Mouse (Mus musculus): Measurements from ENCODE around the gene Mfng. TPM values are rescaled to one million over a fixed set of nuclear protein-coding genes. Genes with fewer than 3 reads are reported as not detected.
A peak's percentile ranks its signal among the peaks of the same experiment; 100 is the strongest.

The Mfng gene
- polyA plus RNA-seq, 1 experiment from 2014 or later = 7.2 TPM

DNA sequence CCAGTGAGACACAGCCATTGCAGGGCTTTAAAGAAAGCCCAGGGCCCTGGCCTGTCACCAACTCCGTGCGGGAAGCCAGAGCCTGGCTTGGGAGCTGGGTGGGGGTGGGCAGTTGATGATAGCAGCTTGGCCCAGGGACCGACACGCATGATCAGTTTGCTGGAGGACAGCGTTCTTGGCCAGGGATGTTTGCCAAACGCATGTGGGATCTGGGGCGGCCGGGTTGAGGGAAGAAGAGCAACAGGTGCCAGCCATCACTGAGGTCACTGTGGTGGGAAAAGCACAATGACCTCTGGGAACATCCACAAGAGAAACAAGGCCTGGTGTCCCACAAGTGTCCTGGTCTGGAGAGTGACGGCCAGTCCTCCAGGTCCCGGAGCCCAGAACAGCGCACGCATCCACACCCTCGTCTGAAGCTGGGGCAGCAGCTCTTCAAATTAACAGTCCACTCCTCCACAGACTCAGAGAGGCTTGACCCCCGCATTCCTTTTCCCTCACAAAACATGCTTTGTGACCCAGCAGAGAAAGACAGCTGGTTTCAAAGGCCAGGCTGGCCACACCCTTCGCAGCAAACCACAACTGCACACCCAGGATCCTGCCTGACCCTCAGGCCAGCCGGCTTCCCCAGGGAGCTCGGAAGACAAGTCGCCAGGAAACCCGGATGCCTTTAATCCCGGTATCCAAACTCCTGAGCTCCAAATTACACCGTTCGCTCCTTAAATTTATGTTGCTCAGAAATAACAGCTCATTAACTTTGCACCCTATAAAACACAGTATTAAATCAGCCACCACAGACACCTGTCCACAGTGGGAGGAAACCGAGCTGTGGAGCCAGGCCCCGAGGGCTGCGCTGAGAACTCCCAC is 23.2 kb upstream of the Mfng start:
- Histone ChIP-seq H3K27ac (replicated peaks) (0 out of 2 replicates have a peak overlapping the region, but pooled peaks have one; percentile 8), H3K27me3 (ENCODE audit: control insufficient read depth, insufficient read depth, low read length) (no peaks in the 10 kb centered on the region), H3K4me1 (replicated peaks; ENCODE audit: control insufficient read depth, insufficient read depth) (no peaks in the 10 kb centered on the region), H3K4me2 (replicated peaks; ENCODE audit: low read depth) (no peak overlapping the region), H3K36me3 (ENCODE audit: control insufficient read depth, insufficient read depth, low read length) (0 out of 2 replicates have a peak, but pooled peaks cover 2% of the 10 kb centered on the region), H3K4me3 (ENCODE audit: low read depth, low read length) (no peak overlapping the region), H3K9me3 (ENCODE audit: control insufficient read depth, low read length) (no peaks in the 10 kb centered on the region), H3K9ac (ENCODE audit: low read length) (no peak overlapping the region)
- ATAC-seq (ENCODE audit: low FRiP score, low TSS enrichment) (peak; percentile 17; the same call in 1 of the 2 replicates), DNase-seq (ENCODE audit: low spot score) (no peak)
- TF ChIP-seq CTCF (IDR thresholded peaks at IDR 0.05; ENCODE audit: low read depth) = no peak
- no peak for TF ChIP-seq EP300 (optimal IDR thresholded peaks at IDR 0.05)
- WGBS = 38% methylated on average over 25 of the region's 25 CpGs

DNA sequence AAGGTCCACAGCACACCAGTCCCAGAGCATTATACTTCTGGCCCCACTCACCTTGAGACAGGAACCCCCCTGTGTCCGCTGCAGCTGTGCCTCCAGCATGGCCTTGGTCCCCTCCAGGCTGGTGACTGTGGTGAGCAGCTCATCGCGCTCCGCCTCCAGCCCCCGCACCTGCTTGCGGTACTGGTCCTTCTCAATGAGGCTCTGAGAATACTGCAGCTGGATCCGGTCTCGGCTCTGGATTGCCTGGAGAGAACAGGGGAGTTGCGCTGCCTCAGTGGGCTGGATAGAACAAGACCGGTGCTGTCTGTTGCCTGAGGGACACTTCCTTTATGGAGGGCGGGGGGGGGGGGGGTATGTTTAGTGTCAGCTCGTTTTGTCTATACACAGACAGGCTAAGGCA is 17.7 kb upstream of the Mfng start:
- Histone ChIP-seq H3K4me3 (ENCODE audit: low read depth, low read length) (no peak overlapping the region), H3K9me3 (ENCODE audit: control insufficient read depth, low read length) (no peaks in the 10 kb centered on the region), H3K4me1 (replicated peaks; ENCODE audit: control insufficient read depth, insufficient read depth) (0 out of 2 replicates have a peak, but pooled peaks cover 8% of the 10 kb centered on the region), H3K27ac (replicated peaks) (0 out of 2 replicates have a peak overlapping the region, but pooled peaks have one; percentile 35), H3K27me3 (ENCODE audit: control insufficient read depth, insufficient read depth, low read length) (no peaks in the 10 kb centered on the region), H3K36me3 (ENCODE audit: control insufficient read depth, insufficient read depth, low read length) (no peaks in the 10 kb centered on the region), H3K9ac (ENCODE audit: low read length) (no peak overlapping the region), H3K4me2 (replicated peaks; ENCODE audit: low read depth) (no peak overlapping the region)
- no peak for ATAC-seq (ENCODE audit: low FRiP score, low TSS enrichment)
- WGBS = 82% methylated on average over 12 of the region's 12 CpGs
- no peak for DNase-seq (ENCODE audit: low spot score)
- TF ChIP-seq CTCF (IDR thresholded peaks at IDR 0.05; ENCODE audit: low read depth) = no peak
- no peak for TF ChIP-seq EP300 (optimal IDR thresholded peaks at IDR 0.05)

DNA sequence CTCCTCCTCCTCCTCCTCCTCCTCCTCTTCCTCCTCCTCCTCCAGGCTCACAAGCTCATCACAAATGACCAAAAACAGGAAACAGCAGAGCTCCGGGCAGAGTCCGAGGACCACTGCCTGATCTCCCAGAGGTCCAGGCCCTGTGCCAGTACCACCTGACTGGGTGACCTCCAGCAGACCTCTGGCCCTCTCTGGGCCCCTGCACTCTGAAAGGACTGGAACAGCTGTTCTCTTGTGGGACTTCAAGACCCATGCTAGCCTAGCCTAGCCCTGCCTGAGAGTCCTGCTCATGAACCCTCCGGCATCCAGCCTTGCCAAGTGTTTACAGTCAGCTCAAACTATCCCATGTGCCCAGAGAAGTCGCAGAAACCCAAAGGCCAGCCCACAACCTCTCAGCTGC is 17.2 kb upstream of the Mfng start:
- no peak for DNase-seq (ENCODE audit: low spot score)

DNA sequence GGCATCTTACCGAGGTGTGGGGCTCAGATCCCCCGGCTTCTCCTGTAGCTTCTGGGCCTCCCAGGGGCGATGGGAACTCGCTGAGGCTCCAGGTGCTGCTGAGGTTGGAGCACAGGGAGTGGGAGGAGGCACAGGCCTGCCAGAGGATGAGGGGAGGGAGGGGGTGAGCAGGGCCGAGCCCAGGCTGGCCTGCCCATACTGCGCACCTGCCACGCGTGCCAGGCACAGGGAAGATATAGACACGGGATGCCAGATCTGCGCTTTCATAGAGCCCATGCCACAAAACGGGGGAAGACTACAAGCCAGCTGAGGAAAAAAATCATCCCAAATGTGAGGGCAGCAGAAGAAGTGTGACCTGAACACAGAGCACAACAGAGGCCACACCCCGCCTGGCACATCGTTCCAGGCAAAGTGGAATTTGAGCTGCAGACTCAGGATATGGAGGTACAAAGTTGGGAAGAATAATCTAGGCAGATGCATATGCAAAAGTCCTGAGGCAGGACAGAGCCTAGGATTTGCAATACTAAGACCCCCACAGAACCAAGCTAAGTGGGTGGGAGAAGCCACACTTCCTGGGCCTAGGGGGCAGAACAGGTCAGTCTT is 16.5 kb upstream of the Mfng start:
- Histone ChIP-seq H3K4me2 (replicated peaks; ENCODE audit: low read depth) (no peak overlapping the region), H3K4me1 (replicated peaks; ENCODE audit: control insufficient read depth, insufficient read depth) (0 out of 2 replicates have a peak, but pooled peaks cover 8% of the 10 kb centered on the region), H3K4me3 (ENCODE audit: low read depth, low read length) (no peak overlapping the region), H3K36me3 (ENCODE audit: control insufficient read depth, insufficient read depth, low read length) (no peaks in the 10 kb centered on the region; the same call in 1 of the 2 replicates), H3K9ac (ENCODE audit: low read length) (no peak overlapping the region), H3K27ac (replicated peaks) (no peak overlapping the region), H3K27me3 (ENCODE audit: control insufficient read depth, insufficient read depth, low read length) (no peaks in the 10 kb centered on the region), H3K9me3 (ENCODE audit: control insufficient read depth, low read length) (no peaks in the 10 kb centered on the region)
- TF ChIP-seq CTCF (IDR thresholded peaks at IDR 0.05; ENCODE audit: low read depth) = no peak
- no peak for TF ChIP-seq EP300 (optimal IDR thresholded peaks at IDR 0.05)
- ATAC-seq (ENCODE audit: low FRiP score, low TSS enrichment) = no peak
- WGBS = 86% methylated on average over 13 of the region's 13 CpGs
- DNase-seq (ENCODE audit: low spot score) = no peak

More for the DNA sequence above, 17.2 kb upstream of the Mfng start:
- Histone ChIP-seq H3K4me3 (ENCODE audit: low read depth, low read length) (no peak overlapping the region), H3K4me2 (replicated peaks; ENCODE audit: low read depth) (no peak overlapping the region), H3K4me1 (replicated peaks; ENCODE audit: control insufficient read depth, insufficient read depth) (0 out of 2 replicates have a peak, but pooled peaks cover 8% of the 10 kb centered on the region), H3K27ac (replicated peaks) (0 out of 2 replicates have a peak overlapping the region, but pooled peaks have one; percentile 35), H3K9ac (ENCODE audit: low read length) (no peak overlapping the region), H3K27me3 (ENCODE audit: control insufficient read depth, insufficient read depth, low read length) (no peaks in the 10 kb centered on the region), H3K9me3 (ENCODE audit: control insufficient read depth, low read length) (no peaks in the 10 kb centered on the region), H3K36me3 (ENCODE audit: control insufficient read depth, insufficient read depth, low read length) (no peaks in the 10 kb centered on the region)
- TF ChIP-seq CTCF (IDR thresholded peaks at IDR 0.05; ENCODE audit: low read depth) (no peak), EP300 (optimal IDR thresholded peaks at IDR 0.05) (no peak)
- peak; percentile 16; the same call in 1 of the 2 replicates for ATAC-seq (ENCODE audit: low FRiP score, low TSS enrichment)
- 36% methylated on average over 4 of the region's 4 CpGs for WGBS

DNA sequence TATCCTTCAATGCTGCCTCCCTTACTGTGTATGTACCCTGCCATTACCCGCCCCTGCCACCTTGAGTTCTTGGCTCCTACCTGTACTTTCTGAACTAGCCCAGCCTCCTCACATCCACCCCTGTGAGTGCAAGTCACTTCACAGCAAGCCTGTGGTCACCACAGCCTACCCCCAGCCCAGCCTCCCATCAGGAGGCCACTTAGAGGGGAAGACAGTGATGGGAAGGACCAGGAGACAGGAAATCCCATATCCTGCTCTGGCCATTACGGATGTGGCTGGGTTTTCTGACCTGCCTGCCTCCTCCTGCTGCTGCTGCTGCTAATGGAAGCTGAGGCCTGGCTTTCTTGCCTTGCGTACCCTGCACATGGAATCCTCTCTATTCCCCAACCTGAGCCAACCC is 14.8 kb upstream of the Mfng start:
- H3K4me3 ChIP-seq (ENCODE audit: low read depth, low read length) = no peak overlapping the region
- WGBS = 72% methylated on average over 3 of the region's 3 CpGs
- ATAC-seq (ENCODE audit: low FRiP score, low TSS enrichment) (no peak), DNase-seq (ENCODE audit: low spot score) (no peak)
- H3K36me3 ChIP-seq (ENCODE audit: control insufficient read depth, insufficient read depth, low read length) = no peaks in the 10 kb centered on the region; the same call in 1 of the 2 replicates
- no peak overlapping the region for H3K9ac ChIP-seq (ENCODE audit: low read length)
- no peaks in the 10 kb centered on the region for H3K9me3 ChIP-seq (ENCODE audit: control insufficient read depth, low read length)
- no peaks in the 10 kb centered on the region for H3K27me3 ChIP-seq (ENCODE audit: control insufficient read depth, insufficient read depth, low read length)
- 0 out of 2 replicates have a peak overlapping the region, but pooled peaks have one; percentile 61 for H3K27ac ChIP-seq (replicated peaks)
- 0 out of 2 replicates have a peak, but pooled peaks cover 8% of the 10 kb centered on the region for H3K4me1 ChIP-seq (replicated peaks; ENCODE audit: control insufficient read depth, insufficient read depth)
- H3K4me2 ChIP-seq (replicated peaks; ENCODE audit: low read depth) = no peak overlapping the region
- TF ChIP-seq EP300 (optimal IDR thresholded peaks at IDR 0.05) (no peak), CTCF (IDR thresholded peaks at IDR 0.05; ENCODE audit: low read depth) (no peak)
